In genomic region chr16:28885474-28885873, GRCm38 (mm10) we compare ENCODE assay signal across 29 mouse cellular contexts. TPM values are rescaled to one million over a fixed set of nuclear protein-coding genes. Genes with fewer than 3 reads are reported as not detected.
DNase-seq lines count a peak whose midpoint lies in the region; ATAC-seq and TF ChIP-seq lines count a peak whose summit lies in the region.
"Had no signal": no experiment of that assay in that cellular context is flagged by ENCODE, and none has a peak within 500 bp of the region (broad histone marks: within the 10 kb centered on the region; RNA-seq: fewer than 3 reads in every experiment).

No protein-coding gene starts in this region.

- 87% methylated on average over 8 of the region's 8 CpGs for WGBS in forebrain, embryonic 10.5 days
- 74% methylated on average over 8 of the region's 8 CpGs for WGBS in forebrain, embryonic 14.5 days
- 68% methylated on average over 8 of the region's 8 CpGs for WGBS in kidney, adult 2 months

- no peak overlapping the region for H3K4me2 ChIP-seq in forebrain, embryonic 14.5 days (ENCODE audit: low read length)
- H3K4me2 ChIP-seq: heart, embryonic 11.5 days; limb, embryonic 12.5 days; liver, embryonic 11.5 days; midbrain, embryonic 11.5 days had no signal

- no peak for TF ChIP-seq POLR2A in kidney, adult 2 months (IDR thresholded peaks at IDR 0.05; ENCODE audit: low read depth, low read length)

- H3K27me3 ChIP-seq in forebrain, embryonic 10.5 days (ENCODE audit: poor library complexity, severe bottlenecking), result no peaks in the 10 kb centered on the region
- H3K27me3 ChIP-seq in forebrain, embryonic 14.5 days (replicated peaks; ENCODE audit: control insufficient read depth, insufficient read depth, low read length), result no peaks in the 10 kb centered on the region
- no peaks in the 10 kb centered on the region for H3K27me3 ChIP-seq in kidney, adult 2 months (replicated peaks; ENCODE audit: control insufficient read depth, insufficient read depth, low read length)
- H3K27me3 ChIP-seq in E14TG2a.4 (ENCODE audit: insufficient read depth, low read length), result no peaks in the 10 kb centered on the region
- H3K27me3 ChIP-seq: CH12.LX; limb, embryonic 12.5 days had no signal

- intact Hi-C loops in gastrocnemius, adult 2 months (cut with DNase I), result no loop called here

- no peak for DNase-seq in forebrain, embryonic 10.5 days (ENCODE audit: extremely low spot score, low spot score)
- no peak for DNase-seq in forebrain, embryonic 14.5 days (ENCODE audit: low spot score)
- DNase-seq in gastrocnemius, adult 2 months, result peak; percentile 42
- no peak for DNase-seq in gastrocnemius, adult 8-10 months (ENCODE audit: low spot score in 2 of 2)
- DNase-seq in kidney, adult 2 months, result peak; percentile 51
- DNase-seq in kidney, adult 9 months, result no peak
- no peak for DNase-seq in cerebellum, adult 9-10 months
- DNase-seq: adrenal gland, adult 8-10 months; cerebellum, adult 8-10 months; cerebellum, postnatal 36 days; gastrocnemius, postnatal 25 days; heart, adult 11 months; heart, postnatal 36 days; right cerebral cortex, postnatal 4 days; thymus, adult 18-20 months; thymus, postnatal 25 days had no signal

- no peak for TF ChIP-seq CTCF in gastrocnemius, adult 2 months (IDR thresholded peaks at IDR 0.05)
- no peak for TF ChIP-seq CTCF in kidney, adult 2 months (conservative IDR thresholded peaks at IDR 0.05; ENCODE audit: insufficient read depth, insufficient read length, low read depth, low read length)
- TF ChIP-seq CTCF in E14TG2a.4 (conservative IDR thresholded peaks at IDR 0.05; ENCODE audit: low read length), result no peak

- peaks cover 18% of the 10 kb centered on the region for H3K36me3 ChIP-seq in forebrain, embryonic 10.5 days (replicated peaks)
- H3K36me3 ChIP-seq in forebrain, embryonic 14.5 days (ENCODE audit: control insufficient read depth, insufficient read depth, low read length), result no peaks in the 10 kb centered on the region
- no peaks in the 10 kb centered on the region for H3K36me3 ChIP-seq in kidney, adult 2 months (ENCODE audit: control insufficient read depth, insufficient read depth, low read length)
- H3K36me3 ChIP-seq in E14TG2a.4 (ENCODE audit: insufficient read depth, low read length), result peaks cover 4% of the 10 kb centered on the region; the same call in 1 of the 2 replicates
- H3K36me3 ChIP-seq: G1E had no signal

- ATAC-seq in forebrain, embryonic 14.5 days, result no peak
- ATAC-seq: intestine, embryonic 16.5 days had no signal

- H3K9ac ChIP-seq in forebrain, embryonic 14.5 days (ENCODE audit: low read length), result no peak overlapping the region
- H3K9ac ChIP-seq: limb, embryonic 12.5 days; liver, postnatal 0 days had no signal

- H3K4me3 ChIP-seq in forebrain, embryonic 10.5 days, result no peak overlapping the region
- H3K4me3 ChIP-seq in forebrain, embryonic 14.5 days (ENCODE audit: low read depth, low read length), result no peak overlapping the region
- H3K4me3 ChIP-seq in gastrocnemius, adult 2 months, result no peak overlapping the region
- no peak overlapping the region for H3K4me3 ChIP-seq in kidney, adult 2 months (ENCODE audit: insufficient read depth, low read depth, low read length)
- H3K4me3 ChIP-seq in E14TG2a.4 (replicated peaks; ENCODE audit: low read length), result 0 out of 2 replicates have a peak overlapping the region, but pooled peaks have one; percentile 17
- H3K4me3 ChIP-seq: layer of hippocampus, adult 2 months; left cerebral cortex, adult 2 months; limb, embryonic 12.5 days had no signal

- H3K9me3 ChIP-seq in forebrain, embryonic 10.5 days, result peaks cover 19% of the 10 kb centered on the region
- H3K9me3 ChIP-seq in forebrain, embryonic 14.5 days (replicated peaks; ENCODE audit: control insufficient read depth, low read length), result peaks cover 3% of the 10 kb centered on the region
- peaks cover 5% of the 10 kb centered on the region; the same call in 1 of the 2 replicates for H3K9me3 ChIP-seq in E14TG2a.4 (ENCODE audit: low read length)

- H3K27ac ChIP-seq in forebrain, embryonic 10.5 days, result 0 out of 2 replicates have a peak overlapping the region, but pooled peaks have one; percentile 20
- no peak overlapping the region for H3K27ac ChIP-seq in forebrain, embryonic 14.5 days (ENCODE audit: low read depth, low read length)
- H3K27ac ChIP-seq in gastrocnemius, adult 2 months, result no peak overlapping the region
- no peak overlapping the region for H3K27ac ChIP-seq in kidney, adult 2 months (ENCODE audit: insufficient read depth, low read depth, low read length)
- H3K27ac ChIP-seq: layer of hippocampus, adult 2 months; left cerebral cortex, adult 2 months; limb, embryonic 12.5 days; stomach, postnatal 0 days had no signal

- peaks cover 46% of the 10 kb centered on the region for H3K4me1 ChIP-seq in forebrain, embryonic 10.5 days
- peaks cover 18% of the 10 kb centered on the region for H3K4me1 ChIP-seq in forebrain, embryonic 14.5 days (ENCODE audit: control insufficient read depth, insufficient read depth, low read length)
- peaks cover 16% of the 10 kb centered on the region for H3K4me1 ChIP-seq in kidney, adult 2 months (ENCODE audit: control insufficient read depth, insufficient read depth, low read length)
- peaks cover 87% of the 10 kb centered on the region for H3K4me1 ChIP-seq in E14TG2a.4 (replicated peaks; ENCODE audit: low read depth, low read length)

RNA-seq across cellular contexts. Expression of gene Mb21d2, which starts 44.0 kb away (rescaled TPM):
- 4.5 and 4.6 TPM in 2 replicates for polyA plus RNA-seq in forebrain, embryonic 10.5 days (2016; fragmentation: Nextera tagmentation; extraction: Ambion mirVana)
- 10.9 and 12.7 TPM in 2 replicates for polyA plus RNA-seq in forebrain, embryonic 14.5 days (2014; fragmentation: Nextera tagmentation; extraction: Ambion mirVana)
- total RNA-seq in gastrocnemius, adult 2 months (2021), result 1 to 10 TPM; 7.2 to 9.6 TPM
- total RNA-seq in gastrocnemius, adult 8-10 months (2022), result 10 to 100 TPM in 2 of 4 experiments, 1 to 10 TPM in 2; 8.9 to 14.4 (median 11.4) TPM
- polyA plus RNA-seq in kidney, adult 2 months (2012; rRNA removed), result 14.7 and 17.9 TPM in 2 replicates
- total RNA-seq: CH12.LX; G1E; megakaryocyte, adult 5-6 weeks had no signal
- polyA plus RNA-seq: G1E had no signal

Comparison
In these comparisons a context has a peak if more than half of its experiments do, and no peak if none do; other contexts are left out.
1. DNase-seq: peak in gastrocnemius, adult 2 months (single experiment) and kidney, adult 2 months (single experiment); none in forebrain, embryonic 10.5 days (single experiment), forebrain, embryonic 14.5 days (single experiment), gastrocnemius, adult 8-10 months (0 of 2), kidney, adult 9 months (single experiment) and cerebellum, adult 9-10 months (single experiment).